Mouse (Mus musculus): ENCODE measurements at regions not wholly inside any gene's neighbourhood (a gene's known extent, or its start where the extent isn't known, plus 50 kb on each side); places are given as distances from the start of the nearest gene placed in this dataset.

GRCm38 (mm10) chr4:95215187-95215586 is 163.2 kb upstream of the Jun start:
- peak; percentile 89 for DNase-seq (ENCODE audit: low read depth, low spot score)

GRCm38 (mm10) chr4:95230461-95230860 is 178.4 kb upstream of the Jun start:
- DNase-seq (ENCODE audit: low read depth, low spot score): no peak

- DNase-seq (ENCODE audit: low read depth, low spot score): no peak
Measured at GRCm38 (mm10) chr4:95233034-95233433, 181.0 kb upstream of the Jun start.

GRCm38 (mm10) chr4:95234030-95234555 is 182.1 kb upstream of the Jun start:
- no peak for DNase-seq (ENCODE audit: low read depth, low spot score)

GRCm38 (mm10) chr4:95247977-95248376 is 196.0 kb upstream of the Jun start:
- no peak for DNase-seq (ENCODE audit: low read depth, low spot score)

GRCm38 (mm10) chr4:95249031-95249430 is 197.0 kb upstream of the Jun start:
- DNase-seq (ENCODE audit: low read depth, low spot score): no peak

- no peak for DNase-seq (ENCODE audit: low read depth, low spot score)
Measured at GRCm38 (mm10) chr4:95250083-95250482, 198.1 kb upstream of the Jun start.

GRCm38 (mm10) chr4:95269766-95270165 is 217.7 kb upstream of the Jun start:
- peak; percentile 10 for DNase-seq (ENCODE audit: low read depth, low spot score)

DNA sequence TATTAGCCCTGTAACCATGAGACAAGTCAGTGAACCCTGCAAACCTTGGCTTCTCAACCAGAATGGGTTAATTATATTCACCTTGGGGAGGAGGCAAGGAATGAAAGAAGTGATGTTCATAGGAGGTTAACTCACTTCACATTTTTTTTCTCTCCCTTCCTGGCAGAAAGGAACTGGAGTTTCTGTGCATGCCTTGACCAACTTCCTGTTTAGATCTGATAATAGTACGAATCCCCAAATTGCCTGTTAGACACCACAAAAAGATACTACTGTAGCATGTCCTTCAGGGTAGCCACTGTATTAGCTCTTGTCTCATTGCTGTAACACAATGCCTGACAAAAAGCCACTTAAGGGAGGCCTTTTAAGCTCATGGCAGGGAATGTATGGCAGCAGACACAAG is 218.4 kb upstream of the Jun start:
- peak; percentile 10 for DNase-seq (ENCODE audit: low read depth, low spot score)

DNA sequence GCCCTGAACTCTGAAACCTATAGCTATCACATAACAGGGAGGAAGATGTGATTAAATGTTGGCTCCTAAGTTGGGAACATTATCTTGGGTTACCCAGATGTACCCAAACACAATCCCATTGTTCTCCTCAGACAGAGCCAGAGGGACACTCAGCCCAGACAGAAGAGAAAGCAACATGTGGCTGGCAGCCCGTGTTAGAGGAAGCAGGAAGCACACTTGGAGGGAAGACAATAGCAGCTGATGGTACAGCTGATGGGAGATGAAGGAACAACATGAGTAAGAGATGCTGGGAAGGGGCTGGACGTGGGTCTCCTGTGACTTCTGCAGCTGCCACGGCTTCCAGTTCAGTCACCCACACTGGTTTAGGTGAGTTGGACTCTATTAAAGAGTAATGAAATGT is 224.2 kb upstream of the Jun start:
- no peak for DNase-seq (ENCODE audit: low read depth, low spot score)

DNA sequence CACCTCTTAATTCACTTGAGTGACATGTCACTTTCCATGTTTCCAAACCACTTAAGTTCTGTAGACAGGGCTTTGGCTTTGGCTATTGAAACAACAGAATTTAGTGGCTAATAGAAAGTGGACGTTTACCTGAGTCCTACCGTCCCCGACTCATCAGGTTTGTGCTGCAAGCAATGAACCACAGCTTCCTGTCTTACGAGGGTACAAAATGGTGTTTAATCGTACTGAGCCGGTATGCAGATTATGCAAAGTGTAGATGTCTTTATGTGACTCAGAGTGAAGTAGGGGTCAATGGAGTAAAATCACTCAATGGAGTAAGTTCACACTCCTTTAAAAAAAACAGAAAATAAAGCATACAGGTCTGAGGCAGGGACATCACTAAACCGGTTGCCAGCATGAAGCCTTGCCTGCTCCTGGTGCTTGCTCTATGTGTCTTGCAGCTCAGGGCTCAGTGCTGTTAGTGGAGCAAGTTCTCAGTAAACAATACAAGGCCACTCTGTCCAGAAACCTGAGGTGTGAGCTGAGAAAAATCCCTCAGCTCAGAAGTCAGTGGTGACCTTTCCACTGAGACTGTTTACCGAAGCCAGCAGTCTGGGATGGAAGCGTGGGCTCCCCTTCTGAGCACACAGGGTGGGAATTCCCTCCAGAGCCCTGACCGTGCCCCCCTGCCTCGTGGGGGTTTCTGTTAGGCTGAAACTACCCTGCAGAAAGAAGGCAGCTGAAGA is 226.1 kb upstream of the Jun start:
- DNase-seq (ENCODE audit: low read depth, low spot score): peak; percentile 60

DNA sequence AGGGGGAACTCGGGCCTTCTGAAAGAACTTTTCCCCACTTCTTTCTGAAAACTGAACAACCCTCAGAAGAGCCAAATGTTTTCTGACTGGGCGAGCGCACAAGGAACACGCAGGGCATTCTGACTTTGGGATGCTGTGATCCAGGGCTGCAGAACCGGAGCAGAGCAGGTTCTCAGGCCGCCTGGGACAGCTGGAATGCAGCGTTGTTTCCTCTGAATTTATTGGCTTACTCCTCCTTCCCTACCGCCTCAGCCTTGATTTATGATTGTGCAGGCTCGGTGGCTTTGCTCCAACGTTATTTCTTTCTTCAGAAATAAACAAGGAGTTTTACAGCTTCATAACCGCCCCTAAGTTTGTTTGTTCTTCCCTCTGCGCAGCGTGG is 226.7 kb upstream of the Jun start:
- no peak for DNase-seq (ENCODE audit: low read depth, low spot score)

- DNase-seq (ENCODE audit: low read depth, low spot score): no peak
Measured at GRCm38 (mm10) chr4:95279200-95279599, 227.2 kb upstream of the Jun start.

GRCm38 (mm10) chr4:95282083-95282482 is 230.1 kb upstream of the Jun start:
- no peak for DNase-seq (ENCODE audit: low read depth, low spot score)

- no peak for DNase-seq (ENCODE audit: low read depth, low spot score)
Measured at GRCm38 (mm10) chr4:95283789-95284188, 231.8 kb upstream of the Jun start.

DNA sequence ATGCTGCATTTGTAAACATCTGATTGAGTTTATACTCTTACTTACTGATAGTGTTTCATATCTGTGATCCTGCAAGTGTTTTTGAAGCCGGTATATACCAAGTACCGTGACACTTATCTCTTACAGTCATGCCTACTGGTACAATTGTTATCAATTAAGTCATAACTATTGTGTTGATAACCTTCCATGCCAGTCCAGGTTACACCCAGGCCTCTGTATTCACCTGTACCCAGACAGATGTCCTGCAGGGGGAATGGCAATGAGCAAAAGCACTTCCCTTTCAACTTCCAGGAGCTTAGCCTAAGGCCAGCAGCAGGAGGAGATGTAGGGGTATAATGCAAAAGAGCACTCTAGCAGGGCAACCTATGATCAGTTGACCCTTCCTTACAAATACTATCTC is 232.2 kb upstream of the Jun start:
- no peak for DNase-seq (ENCODE audit: low read depth, low spot score)

- no peak for DNase-seq (ENCODE audit: low read depth, low spot score)
Measured at GRCm38 (mm10) chr4:95284696-95285095, 232.7 kb upstream of the Jun start.

- DNase-seq (ENCODE audit: low read depth, low spot score): no peak
Measured at GRCm38 (mm10) chr4:95290321-95290720, 238.3 kb upstream of the Jun start.

DNA sequence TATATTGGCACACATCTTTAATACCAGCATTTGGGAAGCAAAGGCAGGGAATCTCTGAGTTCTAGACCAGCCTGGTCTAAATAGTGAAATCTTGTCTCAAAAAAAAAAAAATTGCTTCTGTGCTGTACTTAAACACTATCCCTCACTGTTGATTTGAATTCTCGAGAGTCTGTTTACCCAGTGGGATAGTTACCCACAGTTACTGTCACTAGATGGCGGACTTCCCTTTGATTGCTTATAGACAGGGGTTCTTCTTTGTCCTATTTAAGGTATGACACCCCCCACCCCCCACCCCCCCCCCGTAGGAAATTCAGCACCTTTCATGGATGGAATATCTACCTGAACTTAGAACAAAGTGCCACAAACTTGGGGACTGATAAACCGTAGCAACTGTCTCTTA is 242.1 kb upstream of the Jun start:
- DNase-seq (ENCODE audit: low read depth, low spot score): peak; percentile 37

- DNase-seq (ENCODE audit: low read depth, low spot score): no peak
Measured at GRCm38 (mm10) chr4:95301907-95302306, 249.9 kb upstream of the Jun start.

DNA sequence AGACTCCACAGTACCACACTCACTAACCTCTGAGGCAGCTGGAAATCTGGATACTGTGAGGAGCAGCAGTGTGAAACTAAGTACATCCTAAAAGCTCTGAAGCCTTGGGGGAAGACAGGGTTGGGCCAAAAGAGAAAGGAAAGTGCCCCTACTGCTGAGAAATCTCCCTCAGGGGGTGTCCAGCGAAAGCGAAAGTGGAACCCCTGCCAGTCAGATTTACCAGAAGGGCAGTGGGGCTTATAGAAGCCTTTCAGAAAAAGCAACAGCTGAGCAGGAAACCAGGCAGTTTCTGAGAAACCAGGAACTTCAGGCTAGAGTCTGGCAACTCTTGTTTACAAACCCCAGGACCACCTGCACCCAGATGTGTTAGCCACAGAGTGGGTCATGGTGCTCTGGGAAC is 251.3 kb upstream of the Jun start:
- DNase-seq (ENCODE audit: low read depth, low spot score): peak; percentile 62

DNA sequence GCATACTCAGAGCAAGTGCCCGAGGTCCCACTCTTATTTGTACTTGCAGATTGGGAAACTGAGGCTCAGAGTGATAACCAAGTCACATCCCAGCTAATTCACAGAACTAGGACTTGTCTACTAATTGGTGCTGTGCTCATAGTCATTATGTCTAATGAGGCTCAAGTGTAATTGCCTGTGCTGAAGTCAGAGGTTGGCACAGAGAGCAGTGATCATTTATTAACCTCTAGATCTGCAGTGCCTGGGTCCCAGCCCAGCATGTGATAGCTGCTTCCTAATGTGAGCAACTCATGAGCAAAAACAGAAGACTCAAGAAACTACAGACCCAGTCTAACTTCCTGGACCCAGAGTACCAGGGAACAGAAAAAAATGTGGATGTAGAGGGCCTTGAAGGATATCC is 252.0 kb upstream of the Jun start:
- peak; percentile 7 for DNase-seq (ENCODE audit: low read depth, low spot score)

DNA sequence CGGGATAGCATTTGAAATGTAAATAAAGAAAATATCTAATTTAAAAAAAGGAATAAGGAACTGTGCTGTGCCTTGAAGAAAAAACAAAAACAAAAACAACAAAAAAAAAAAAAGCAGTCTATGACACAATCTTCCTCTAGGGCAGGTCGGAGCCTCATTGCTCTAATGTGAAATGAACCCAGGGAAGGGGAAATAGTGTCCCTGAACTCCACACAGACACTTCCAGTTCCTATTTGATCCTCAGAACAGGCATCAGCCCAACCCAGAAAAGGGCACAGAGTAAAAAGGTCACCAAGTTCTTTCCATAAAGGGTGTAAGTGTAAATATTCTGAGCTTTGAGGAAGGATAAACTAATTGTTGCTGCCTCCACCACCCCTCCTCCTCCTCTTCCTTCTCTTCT is 250.2 kb upstream of the Fggy start:
- no peak for DNase-seq (ENCODE audit: low read depth, low spot score)

- DNase-seq (ENCODE audit: low read depth, low spot score): no peak
Measured at GRCm38 (mm10) chr4:95308469-95308895, 248.8 kb upstream of the Fggy start.
